Mouse (Mus musculus) embryonic fibroblast, embryonic 13.5 days (primary cell): ENCODE measurements around the gene Pcdh8.

Source experiments
- CTCF ChIP-seq: IDR thresholded peaks from 2 replicates; pipeline ENCODE4 v1.5.1; 2011; ENCODE audit warnings: mild to moderate bottlenecking, control low read depth, low read length, moderate library complexity, borderline replicate concordance; ENCODE audit not compliant: insufficient read depth
- POLR2A ChIP-seq: IDR thresholded peaks from 2 replicates; pipeline ENCODE4 v1.6.1; 2011; ENCODE audit warnings: low read depth, mild to moderate bottlenecking, control low read depth, low read length, moderate library complexity

DNA sequence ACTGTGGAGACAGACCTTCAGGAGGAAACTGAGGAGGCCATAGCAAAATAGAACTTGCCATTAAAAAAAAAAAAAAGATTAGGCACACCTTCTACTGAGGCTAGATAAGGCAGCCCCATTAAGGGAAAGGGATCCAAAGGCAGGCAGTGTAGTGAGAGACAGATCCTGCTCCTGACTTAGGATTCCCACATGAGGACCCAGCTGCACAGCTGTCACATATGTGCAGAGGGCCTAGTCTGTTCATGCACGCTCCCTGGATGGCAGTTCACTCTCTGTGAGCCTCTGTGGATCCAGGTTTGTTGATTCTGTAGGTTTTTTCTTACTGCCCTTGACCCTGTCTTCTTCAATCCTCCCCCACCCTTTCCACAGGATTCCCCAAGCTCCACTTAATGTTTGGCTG is 9.8 kb upstream of the Pcdh8 start:
- no peak for TF ChIP-seq CTCF
- no peak for TF ChIP-seq POLR2A
